Mouse (Mus musculus) heart, embryonic 15.5 days (tissue): ENCODE measurements around the gene Selenof. TPM values are rescaled to one million over a fixed set of nuclear protein-coding genes. Genes with fewer than 3 reads are reported as not detected.
A peak's percentile ranks its signal among the peaks of the same experiment; 100 is the strongest.
"Not testable (repeated sequence)": the region's sequence is repeated elsewhere in the genome, so short reads cannot be mapped to it uniquely, and the experiment has no call there.

Source experiments
- ATAC-seq: fragments of 200-750 bp; cut with Nextera tagmentation; replicated peaks from 2 replicates; pipeline ENCODE4 v1.8.0; 2017; ENCODE audit warnings: low read depth, moderate TSS enrichment; ENCODE audit not compliant: insufficient number of reproducible peaks, insufficient read depth, low FRiP score
- H3K27ac ChIP-seq: fragments of 300-500 bp; sonication (generic); 2 replicates; pipeline ENCODE4 v1.5.1; 2015; ENCODE audit warnings: mild to moderate bottlenecking, inconsistent platforms
- H3K27me3 ChIP-seq: fragments of 300-500 bp; sonication (generic); 2 replicates; pipeline ENCODE4 v1.6.1; 2015; ENCODE audit warnings: inconsistent platforms
- H3K36me3 ChIP-seq: fragments of 300-500 bp; sonication (generic); 2 replicates; pipeline ENCODE4 v1.6.1; 2015; ENCODE audit warnings: mild to moderate bottlenecking, inconsistent platforms
- H3K4me1 ChIP-seq: fragments of 300-500 bp; sonication (generic); replicated peaks from 2 replicates; pipeline ENCODE4 v1.6.1; 2015; ENCODE audit warnings: inconsistent platforms
- H3K4me2 ChIP-seq: fragments of 300-500 bp; sonication (generic); 2 replicates; pipeline ENCODE4 v1.6.1; 2015; ENCODE audit warnings: inconsistent platforms, mild to moderate bottlenecking, moderate library complexity
- H3K4me3 ChIP-seq: fragments of 300-500 bp; sonication (generic); 2 replicates; pipeline ENCODE4 v1.5.1; 2015; ENCODE audit warnings: mild to moderate bottlenecking, inconsistent platforms
- H3K9ac ChIP-seq: fragments of 300-500 bp; sonication (generic); 2 replicates; pipeline ENCODE4 v1.6.1; 2015; ENCODE audit warnings: mild to moderate bottlenecking, inconsistent platforms
- H3K9me3 ChIP-seq: fragments of 300-500 bp; sonication (generic); replicated peaks from 2 replicates; pipeline ENCODE4 v1.6.1; 2016; ENCODE audit warnings: inconsistent platforms
- WGBS: fragments of 180-500 bp; shearing (Covaris S2); methylation state at CpG from one replicate; pipeline ENCODE4 v1.1.7; 2015; ENCODE audit warnings: mixed read lengths; 5-methylcytosine and 5-hydroxymethylcytosine counted together
- polyA plus RNA-seq: library from polyadenylated mRNA; unstranded; fragments of >200 nt; fragmentation: Nextera tagmentation; extraction: Ambion mirVana; gene quantifications from 2 replicates; pipeline ENCODE4 v1.2.1, GENCODE M21; 2015

Selenof gene
- polyA plus RNA-seq, 1 experiment from 2014 or later, result 415 TPM

GRCm38 (mm10) chr3:144604205-144604604, 34.1 kb downstream of the Selenof start:
- Histone ChIP-seq H3K27ac (0 out of 2 replicates have a peak overlapping the region, but pooled peaks have one; percentile 3), H3K9me3 (no peaks in the 10 kb centered on the region), H3K4me1 (peaks cover 14% of the 10 kb centered on the region), H3K9ac (no peak overlapping the region), H3K27me3 (no peaks in the 10 kb centered on the region), H3K4me3 (no peak overlapping the region), H3K4me2 (no peak overlapping the region), H3K36me3 (peaks cover 6% of the 10 kb centered on the region; the same call in 1 of the 2 replicates)
- 47% methylated on average over 7 of the region's 7 CpGs for WGBS
- 0 out of 2 replicates have a peak, but pooled peaks have one; percentile 53 for ATAC-seq

GRCm38 (mm10) chr3:144605811-144606210, 35.7 kb downstream of the Selenof start:
- not testable (repeated sequence) for ATAC-seq, H3K4me2 ChIP-seq, H3K9me3 ChIP-seq, H3K4me3 ChIP-seq, H3K27me3 ChIP-seq, H3K27ac ChIP-seq, H3K36me3 ChIP-seq, H3K9ac ChIP-seq
- peaks cover 14% of the 10 kb centered on the region for H3K4me1 ChIP-seq
- 70% methylated on average over 7 of the region's 7 CpGs for WGBS

- WGBS, result 75% methylated on average over 4 of the region's 4 CpGs
- Histone ChIP-seq H3K36me3 (no peaks in the 10 kb centered on the region), H3K27ac (no peak overlapping the region), H3K9ac (no peak overlapping the region), H3K4me3 (no peak overlapping the region), H3K4me2 (no peak overlapping the region), H3K4me1 (peaks cover 14% of the 10 kb centered on the region), H3K27me3 (no peaks in the 10 kb centered on the region), H3K9me3 (no peaks in the 10 kb centered on the region)
- ATAC-seq, result no peak
Measured at GRCm38 (mm10) chr3:144606449-144606848, 36.3 kb downstream of the Selenof start.

- H3K27me3 ChIP-seq, result no peaks in the 10 kb centered on the region
- no peaks in the 10 kb centered on the region for H3K36me3 ChIP-seq
- no peak overlapping the region for H3K9ac ChIP-seq
- H3K4me2 ChIP-seq, result no peak overlapping the region
- H3K9me3 ChIP-seq, result no peaks in the 10 kb centered on the region
- no peak overlapping the region for H3K4me3 ChIP-seq
- 87% methylated on average over 5 of the region's 5 CpGs for WGBS
- H3K4me1 ChIP-seq, result 0 out of 2 replicates have a peak, but pooled peaks cover 13% of the 10 kb centered on the region
- no peak for ATAC-seq
- no peak overlapping the region for H3K27ac ChIP-seq
Measured at GRCm38 (mm10) chr3:144608090-144608489, 38.0 kb downstream of the Selenof start.

- peaks cover 21% of the 10 kb centered on the region for H3K4me1 ChIP-seq
- ATAC-seq, result no peak
Measured at GRCm38 (mm10) chr3:144610759-144611158, 40.7 kb downstream of the Selenof start.

GRCm38 (mm10) chr3:144611626-144612271, 41.6 kb downstream of the Selenof start:
- ATAC-seq, result no peak
- Histone ChIP-seq H3K4me3 (no peak overlapping the region), H3K27ac (no peak overlapping the region), H3K9me3 (no peaks in the 10 kb centered on the region), H3K27me3 (no peaks in the 10 kb centered on the region), H3K36me3 (no peaks in the 10 kb centered on the region), H3K4me1 (peaks cover 24% of the 10 kb centered on the region), H3K4me2 (no peak overlapping the region), H3K9ac (no peak overlapping the region)
- 58% methylated on average over 8 of the region's 8 CpGs for WGBS

More at GRCm38 (mm10) chr3:144610759-144611158, 40.7 kb downstream of the Selenof start:
- Histone ChIP-seq H3K36me3 (no peaks in the 10 kb centered on the region), H3K4me3 (no peak overlapping the region), H3K9me3 (no peaks in the 10 kb centered on the region), H3K9ac (no peak overlapping the region), H3K27me3 (no peaks in the 10 kb centered on the region), H3K27ac (no peak overlapping the region), H3K4me2 (no peak overlapping the region)
- WGBS, result 59% methylated on average over 5 of the region's 5 CpGs

GRCm38 (mm10) chr3:144612382-144612781, 42.3 kb downstream of the Selenof start:
- Histone ChIP-seq H3K9me3 (no peaks in the 10 kb centered on the region), H3K9ac (no peak overlapping the region), H3K4me2 (no peak overlapping the region), H3K4me3 (no peak overlapping the region), H3K27me3 (no peaks in the 10 kb centered on the region), H3K4me1 (peaks cover 30% of the 10 kb centered on the region), H3K36me3 (no peaks in the 10 kb centered on the region), H3K27ac (no peak overlapping the region)
- no peak for ATAC-seq
- 56% methylated on average over 6 of the region's 6 CpGs for WGBS

GRCm38 (mm10) chr3:144614277-144614676, 44.2 kb downstream of the Selenof start:
- Histone ChIP-seq H3K27me3 (no peaks in the 10 kb centered on the region), H3K4me2 (no peak overlapping the region), H3K27ac (no peak overlapping the region), H3K4me1 (peaks cover 38% of the 10 kb centered on the region), H3K36me3 (no peaks in the 10 kb centered on the region), H3K9ac (no peak overlapping the region), H3K9me3 (no peaks in the 10 kb centered on the region), H3K4me3 (no peak overlapping the region)
- no peak for ATAC-seq
- 68% methylated on average over 6 of the region's 6 CpGs for WGBS

- no peak for ATAC-seq
- Histone ChIP-seq H3K27ac (no peak overlapping the region), H3K36me3 (no peaks in the 10 kb centered on the region), H3K9me3 (no peaks in the 10 kb centered on the region), H3K9ac (no peak overlapping the region), H3K4me2 (no peak overlapping the region), H3K4me3 (no peak overlapping the region), H3K4me1 (peaks cover 38% of the 10 kb centered on the region), H3K27me3 (no peaks in the 10 kb centered on the region)
- 68% methylated on average over 10 of the region's 10 CpGs for WGBS
Measured at GRCm38 (mm10) chr3:144614698-144615097, 44.6 kb downstream of the Selenof start.

- Histone ChIP-seq H3K4me1 (peaks cover 38% of the 10 kb centered on the region), H3K27ac (peak overlapping the region; percentile 17; the same call in 1 of the 2 replicates)
- no peak for ATAC-seq
Measured at GRCm38 (mm10) chr3:144615459-144615858, 45.4 kb downstream of the Selenof start.

GRCm38 (mm10) chr3:144616654-144617425, 46.7 kb downstream of the Selenof start:
- peak overlapping the region; percentile 71 for H3K27ac ChIP-seq
- H3K9ac ChIP-seq, result no peak overlapping the region

More at GRCm38 (mm10) chr3:144615459-144615858, 45.4 kb downstream of the Selenof start:
- Histone ChIP-seq H3K9me3 (no peaks in the 10 kb centered on the region), H3K9ac (no peak overlapping the region), H3K4me2 (no peak overlapping the region), H3K4me3 (no peak overlapping the region), H3K27me3 (no peaks in the 10 kb centered on the region), H3K36me3 (no peaks in the 10 kb centered on the region)
- WGBS, result 44% methylated on average over 9 of the region's 9 CpGs

More at GRCm38 (mm10) chr3:144616654-144617425, 46.7 kb downstream of the Selenof start:
- Histone ChIP-seq H3K36me3 (no peaks in the 10 kb centered on the region), H3K4me1 (peaks cover 36% of the 10 kb centered on the region), H3K9me3 (no peaks in the 10 kb centered on the region), H3K4me2 (peak overlapping the region; percentile 48), H3K4me3 (no peak overlapping the region), H3K27me3 (no peaks in the 10 kb centered on the region)
- WGBS, result 73% methylated on average over 8 of the region's 8 CpGs
- ATAC-seq, result peak; percentile 89
